Mouse (Mus musculus): Measurements from ENCODE around the gene Vat1. TPM values are rescaled to one million over a fixed set of nuclear protein-coding genes. Genes with fewer than 3 reads are reported as not detected.
A peak's percentile ranks its signal among the peaks of the same experiment; 100 is the strongest.
"Not testable (repeated sequence)": the region's sequence is repeated elsewhere in the genome, so short reads cannot be mapped to it uniquely, and the experiment has no call there.

Vat1 gene
- polyA plus RNA-seq, 1 experiment from 2014 or later: 77.1 TPM

DNA sequence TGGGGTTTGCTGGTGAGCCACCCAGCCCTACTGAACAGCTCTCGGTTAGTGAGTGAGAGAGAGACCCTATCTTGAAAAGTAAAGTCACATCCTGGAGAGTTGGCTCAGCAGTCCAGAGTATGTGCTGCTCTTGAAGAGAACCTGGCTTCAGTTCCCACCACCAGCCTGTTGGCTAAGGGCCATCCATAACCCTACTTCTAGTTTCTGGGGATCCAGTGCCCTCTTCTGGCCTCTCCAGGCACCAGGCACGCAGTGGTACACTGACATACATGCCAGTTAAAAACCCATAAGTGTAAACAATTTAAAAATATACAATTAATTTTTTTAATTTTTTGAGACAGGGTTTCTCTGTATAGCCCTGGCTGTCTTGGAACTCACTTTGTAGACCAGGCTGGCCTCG is 15.6 kb downstream of the Vat1 start:
- WGBS: 91% methylated on average over 3 of the region's 3 CpGs
- no peak for ATAC-seq (replicated peaks)

DNA sequence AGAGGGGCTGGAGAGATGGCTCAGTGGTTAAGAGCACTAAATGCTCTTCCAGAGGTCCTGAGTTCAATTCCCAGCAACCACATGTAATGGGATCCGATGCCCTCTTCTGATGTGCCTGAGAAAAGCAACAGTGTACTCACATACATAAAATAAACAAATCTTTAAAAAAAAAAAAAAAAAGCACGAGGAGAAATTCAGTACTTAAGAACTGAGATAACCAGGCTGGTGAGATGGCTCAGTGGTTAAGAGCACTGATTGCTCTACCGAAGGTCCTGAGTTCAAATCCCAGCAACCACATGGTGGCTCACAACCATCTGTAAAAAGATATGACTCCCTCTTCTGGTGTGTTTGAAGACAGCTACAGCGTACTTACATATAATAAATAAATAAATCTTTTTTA is 16.4 kb downstream of the Vat1 start:
- WGBS: 86% methylated on average over 4 of the region's 4 CpGs
- not testable (repeated sequence) for H3K27me3 ChIP-seq; H3K27ac ChIP-seq (replicated peaks); H3K4me1 ChIP-seq; H3K4me3 ChIP-seq; ATAC-seq (replicated peaks); H3K4me2 ChIP-seq (replicated peaks); H3K9me3 ChIP-seq; H3K9ac ChIP-seq (replicated peaks)
- H3K36me3 ChIP-seq: peaks cover 13% of the 10 kb centered on the region

More for the DNA sequence above, 15.6 kb downstream of the Vat1 start:
- no peak overlapping the region for H3K4me3 ChIP-seq
- H3K9me3 ChIP-seq: no peaks in the 10 kb centered on the region
- H3K27ac ChIP-seq (replicated peaks): no peak overlapping the region
- H3K4me1 ChIP-seq: peaks cover 6% of the 10 kb centered on the region; the same call in 1 of the 2 replicates
- no peak overlapping the region for H3K9ac ChIP-seq (replicated peaks)
- H3K36me3 ChIP-seq: peaks cover 6% of the 10 kb centered on the region
- no peaks in the 10 kb centered on the region for H3K27me3 ChIP-seq
- no peak overlapping the region for H3K4me2 ChIP-seq (replicated peaks)

DNA sequence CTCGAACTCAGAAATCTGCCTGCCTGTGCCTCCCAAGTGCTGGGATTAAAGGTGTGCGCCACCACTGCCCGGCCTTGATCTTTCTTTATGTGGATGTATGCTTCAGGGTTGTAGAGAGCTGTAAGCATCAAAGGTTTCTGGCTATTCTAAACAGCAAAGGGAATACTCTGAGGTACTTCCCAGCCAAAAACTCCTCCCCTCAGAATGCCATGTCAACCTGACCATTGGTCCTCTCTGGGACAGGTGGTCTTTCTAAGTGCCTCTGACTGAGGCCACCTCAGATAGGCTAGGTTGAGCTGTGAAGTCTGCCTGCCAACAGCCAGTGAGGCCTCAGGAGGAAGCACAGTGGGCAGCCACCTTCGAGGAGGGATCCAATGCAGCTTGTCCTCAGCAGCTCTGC is 17.1 kb downstream of the Vat1 start:
- WGBS: 85% methylated on average over 4 of the region's 4 CpGs
- Histone ChIP-seq H3K36me3 (peaks cover 20% of the 10 kb centered on the region), H3K4me1 (peaks cover 11% of the 10 kb centered on the region), H3K4me2 (replicated peaks) (no peak overlapping the region), H3K4me3 (no peak overlapping the region), H3K9ac (replicated peaks) (no peak overlapping the region), H3K27ac (replicated peaks) (no peak overlapping the region), H3K9me3 (no peaks in the 10 kb centered on the region), H3K27me3 (no peaks in the 10 kb centered on the region)
- no peak for ATAC-seq (replicated peaks)

DNA sequence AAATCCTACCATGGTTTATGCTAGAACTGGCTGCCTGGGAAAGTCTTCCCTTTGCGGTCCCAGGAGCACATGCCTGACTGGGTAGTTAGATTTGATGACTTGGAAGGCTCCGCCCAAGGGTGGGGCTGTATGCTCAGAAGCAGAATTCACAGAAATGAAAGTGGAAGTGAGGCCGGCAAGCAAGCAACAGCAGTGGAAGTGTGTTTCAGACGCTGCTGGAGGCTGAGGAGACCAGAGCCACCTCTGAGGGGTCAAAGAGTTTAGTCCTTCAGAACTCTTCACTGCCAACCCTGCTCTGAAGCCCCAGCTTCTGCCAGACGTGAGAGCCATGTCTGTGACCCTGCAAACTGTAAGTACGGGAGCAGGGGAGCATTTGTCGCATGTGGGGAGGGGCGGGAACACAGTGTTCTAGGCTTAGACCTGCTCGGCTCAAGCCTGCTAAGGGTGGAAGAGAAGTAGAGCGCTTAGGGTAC is 17.7 kb downstream of the Vat1 start, which contains the start of gene Ifi35:
Ifi35 (plus strand) TSS at position 134 of the 473 bp plus-strand sequence.
- no peak within 1 kb of the TSS for H3K4me2 ChIP-seq (replicated peaks)
- no peak within 1 kb of the TSS for H3K4me3 ChIP-seq
- 44% methylated on average over 10 of the region's 10 CpGs for WGBS
- peaks cover 25% of the 10 kb centered on the region for H3K36me3 ChIP-seq
- H3K9me3 ChIP-seq: no peaks in the 10 kb centered on the region
- ATAC-seq (replicated peaks): no peak
- H3K27ac ChIP-seq (replicated peaks): no peak within 1 kb of the TSS
- no peak within 1 kb of the TSS for H3K9ac ChIP-seq (replicated peaks)
- peaks cover 17% of the 10 kb centered on the region for H3K4me1 ChIP-seq
- H3K27me3 ChIP-seq: no peaks in the 10 kb centered on the region

DNA sequence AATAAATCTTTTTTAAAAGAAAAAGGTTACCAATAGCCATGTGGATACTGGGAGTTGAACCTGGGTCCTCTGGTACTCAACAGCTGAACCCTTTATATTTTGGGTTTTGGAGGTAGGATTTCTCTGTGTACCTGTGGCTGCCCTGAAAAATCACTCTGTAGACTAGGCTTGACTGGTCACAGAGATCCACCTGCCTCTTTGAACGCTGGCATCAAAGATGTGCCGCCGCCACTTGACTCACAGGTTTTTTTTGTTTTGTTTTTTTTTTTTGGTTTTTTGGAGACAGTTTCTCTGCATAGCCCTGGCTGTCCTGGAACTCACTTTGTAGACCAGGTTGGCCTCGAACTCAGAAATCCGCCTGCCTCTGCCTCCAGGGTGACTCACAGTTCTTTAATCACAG is 18.2 kb downstream of the Vat1 start:
- Histone ChIP-seq H3K4me3 (no peak overlapping the region), H3K27ac (replicated peaks) (no peak overlapping the region), H3K9me3 (no peaks in the 10 kb centered on the region), H3K4me1 (peaks cover 22% of the 10 kb centered on the region), H3K9ac (replicated peaks) (no peak overlapping the region), H3K4me2 (replicated peaks) (no peak overlapping the region), H3K36me3 (peaks cover 25% of the 10 kb centered on the region), H3K27me3 (no peaks in the 10 kb centered on the region)
- 89% methylated on average over 5 of the region's 5 CpGs for WGBS
- no peak for ATAC-seq (replicated peaks)

DNA sequence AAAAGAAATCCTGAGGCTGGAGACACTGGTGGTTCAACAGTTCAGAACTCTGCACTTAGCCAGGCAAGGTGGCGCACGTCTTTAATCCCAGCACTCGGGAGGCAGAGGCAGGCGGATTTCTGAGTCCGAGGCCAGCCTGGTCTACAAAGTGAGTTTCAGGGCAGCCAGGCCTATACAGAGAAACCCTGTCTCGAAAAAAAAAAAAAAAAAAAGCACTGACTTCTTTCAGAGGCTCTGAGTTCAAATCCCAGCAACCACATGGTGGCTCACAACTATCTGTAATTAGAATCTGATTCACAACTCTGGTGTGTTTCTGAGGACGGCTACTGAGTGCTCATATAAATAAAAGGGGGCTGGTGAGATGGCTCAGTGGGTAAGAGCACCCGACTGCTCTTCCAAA is 19.2 kb downstream of the Vat1 start:
- Histone ChIP-seq H3K4me1 (peaks cover 22% of the 10 kb centered on the region), H3K36me3 (peaks cover 25% of the 10 kb centered on the region)
- WGBS: 86% methylated on average over 8 of the region's 8 CpGs
- not testable (repeated sequence) for H3K27ac ChIP-seq (replicated peaks); H3K4me2 ChIP-seq (replicated peaks); ATAC-seq (replicated peaks); H3K4me3 ChIP-seq; H3K9me3 ChIP-seq; H3K9ac ChIP-seq (replicated peaks); H3K27me3 ChIP-seq

DNA sequence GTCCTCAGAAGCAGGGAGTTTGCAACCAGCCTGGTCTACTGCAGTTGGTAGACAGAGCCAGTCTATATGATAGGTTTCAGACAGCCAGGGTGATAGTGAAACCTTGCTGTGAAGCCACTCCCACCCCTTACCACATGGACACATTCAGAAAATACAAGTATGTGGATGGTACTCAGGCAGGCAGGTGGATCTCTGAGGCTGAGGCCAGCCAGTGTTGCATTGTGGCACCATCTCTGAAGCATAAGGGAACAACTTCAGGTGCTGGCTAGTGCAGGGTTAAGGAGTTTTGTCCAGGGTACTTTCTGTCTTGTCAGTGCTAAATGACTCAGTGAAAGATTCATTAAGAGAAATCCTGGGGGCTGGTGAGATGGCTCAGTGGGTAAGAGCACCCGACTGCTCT is 19.7 kb downstream of the Vat1 start:
- no peak overlapping the region for H3K4me3 ChIP-seq

DNA sequence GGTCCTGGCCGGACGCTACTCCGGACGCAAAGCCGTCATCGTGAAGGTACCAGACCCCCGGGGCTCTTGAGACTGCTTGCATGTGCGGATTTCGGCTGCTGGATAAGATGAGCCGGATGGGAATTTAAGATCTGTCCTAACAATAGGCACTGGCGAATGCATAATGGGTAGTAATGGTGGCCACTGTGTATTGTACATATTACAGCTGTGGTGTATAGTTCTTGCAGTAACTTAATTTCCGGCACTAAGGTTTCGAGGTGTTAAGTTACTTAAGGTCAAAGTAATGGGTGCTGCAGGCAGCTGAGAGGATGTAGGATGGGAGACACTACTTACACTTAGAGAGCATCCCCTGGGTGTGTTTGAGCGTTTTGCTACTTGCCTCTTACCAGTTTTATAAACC is 23.3 kb downstream of the Vat1 start:
- Histone ChIP-seq H3K9ac (replicated peaks) (peak overlapping the region; percentile 86), H3K4me1 (peaks cover 22% of the 10 kb centered on the region), H3K4me3 (peak overlapping the region; percentile 68), H3K36me3 (peaks cover 25% of the 10 kb centered on the region), H3K9me3 (no peaks in the 10 kb centered on the region), H3K27me3 (no peaks in the 10 kb centered on the region), H3K4me2 (replicated peaks) (peak overlapping the region; percentile 65), H3K27ac (replicated peaks) (peak overlapping the region; percentile 88)
- no peak for ATAC-seq (replicated peaks)
- WGBS: 2% methylated on average over 14 of the region's 14 CpGs

More for the DNA sequence above, 19.7 kb downstream of the Vat1 start:
- WGBS: 80% methylated on average over 1 of the region's 1 CpGs
- ATAC-seq (replicated peaks): no peak
- H3K27ac ChIP-seq (replicated peaks): no peak overlapping the region
- peaks cover 22% of the 10 kb centered on the region for H3K4me1 ChIP-seq
- peaks cover 25% of the 10 kb centered on the region for H3K36me3 ChIP-seq
- no peak overlapping the region for H3K4me2 ChIP-seq (replicated peaks)
- H3K9me3 ChIP-seq: no peaks in the 10 kb centered on the region
- no peaks in the 10 kb centered on the region for H3K27me3 ChIP-seq
- H3K9ac ChIP-seq (replicated peaks): no peak overlapping the region

DNA sequence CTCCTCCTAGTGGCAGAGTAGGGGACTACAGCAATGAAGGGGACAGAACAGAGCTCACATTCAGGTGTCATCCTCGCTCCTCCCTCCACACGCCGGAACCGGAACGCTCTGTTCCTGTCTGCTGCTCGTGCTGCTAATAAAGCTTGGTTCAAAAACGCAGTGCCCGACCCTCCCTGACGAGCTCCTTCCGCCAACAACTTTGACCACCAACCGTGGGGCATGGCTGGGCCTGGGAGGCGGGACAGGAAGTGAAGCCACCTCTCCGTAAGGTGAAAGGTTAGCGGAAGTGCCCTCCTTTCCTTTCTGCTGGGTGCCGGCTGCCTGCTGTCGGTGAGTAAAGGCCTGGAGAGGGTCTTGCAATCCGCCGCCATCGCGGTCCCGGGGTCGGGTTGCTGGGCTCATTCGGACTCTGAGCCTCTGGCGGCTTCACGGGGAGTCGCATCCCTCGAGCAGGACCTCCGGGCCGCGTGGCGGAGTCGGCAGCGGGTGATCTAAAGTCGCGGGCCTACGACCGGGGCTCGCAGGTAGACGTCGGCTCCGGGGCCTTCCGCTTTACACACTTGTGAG is 23.8 kb downstream of the Vat1 start, which contains the start of gene Rpl27:
Rpl27 (plus strand) TSS at position 172 of the 567 bp plus-strand sequence.
- H3K36me3 ChIP-seq: peaks cover 25% of the 10 kb centered on the region
- no peaks in the 10 kb centered on the region for H3K27me3 ChIP-seq
- H3K4me3 ChIP-seq: peak within 1 kb of the TSS; percentile 68
- WGBS: under 1% methylated on average over 42 of the region's 42 CpGs
- no peaks in the 10 kb centered on the region for H3K9me3 ChIP-seq
- H3K9ac ChIP-seq (replicated peaks): peak within 1 kb of the TSS; percentile 86
- peak within 1 kb of the TSS; percentile 88 for H3K27ac ChIP-seq (replicated peaks)
- H3K4me2 ChIP-seq (replicated peaks): peak within 1 kb of the TSS; percentile 65
- peak; percentile 98 for ATAC-seq (replicated peaks)
- H3K4me1 ChIP-seq: peaks cover 22% of the 10 kb centered on the region

DNA sequence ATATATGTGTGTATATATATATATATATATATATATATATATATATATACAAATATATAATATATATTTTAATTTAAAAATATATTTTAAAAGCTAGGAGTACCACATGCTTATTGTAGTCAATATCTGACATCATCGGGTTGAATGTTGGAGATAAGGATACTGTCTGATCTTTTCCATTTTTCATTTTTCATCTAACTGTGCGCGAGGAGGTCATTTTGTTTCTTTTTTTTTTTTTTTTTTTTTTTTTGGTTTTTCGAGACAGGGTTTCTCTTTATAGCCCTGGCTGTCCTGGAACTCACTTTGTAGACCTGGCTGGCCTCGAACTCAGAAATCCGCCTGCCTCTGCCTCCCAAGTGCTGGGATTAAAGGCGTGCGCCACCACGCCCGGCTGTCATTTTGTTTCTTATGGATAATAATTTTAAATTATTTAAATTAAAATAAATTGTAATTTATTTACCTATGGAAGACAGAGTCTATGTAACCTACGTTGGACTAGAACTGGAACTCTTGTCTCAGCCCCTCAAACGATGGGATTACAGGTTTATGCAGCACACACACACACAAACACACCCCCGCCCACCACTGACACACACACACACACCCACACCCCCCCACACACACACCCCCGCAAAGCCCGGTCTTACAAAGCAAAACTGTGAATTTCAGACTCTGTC is 24.4 kb downstream of the Vat1 start:
- WGBS: 39% methylated on average over 14 of the region's 15 CpGs
- peaks cover 25% of the 10 kb centered on the region for H3K36me3 ChIP-seq
- ATAC-seq (replicated peaks): not testable (repeated sequence)

DNA sequence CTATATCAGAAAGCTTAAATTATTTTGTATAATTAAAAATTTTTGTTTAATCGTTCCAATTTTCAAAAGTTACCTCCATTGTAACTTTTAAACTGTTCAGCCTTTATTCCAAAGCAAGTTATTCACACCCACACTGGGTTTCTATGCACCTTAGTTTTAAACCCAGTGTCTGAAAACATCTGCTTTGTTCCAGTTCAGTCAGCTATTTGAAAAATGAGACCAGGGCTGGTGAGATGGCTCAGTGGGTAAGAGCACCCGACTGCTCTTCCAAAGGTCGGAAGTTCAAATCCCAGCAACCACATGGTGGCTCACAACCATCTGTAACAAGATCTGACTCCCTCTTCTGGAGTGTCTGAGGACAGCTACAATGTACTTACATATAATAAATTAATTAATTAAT is 28.0 kb downstream of the Vat1 start:
- WGBS: 62% methylated on average over 3 of the region's 3 CpGs
- H3K9ac ChIP-seq (replicated peaks); ATAC-seq (replicated peaks); H3K4me1 ChIP-seq; H3K4me3 ChIP-seq; H3K4me2 ChIP-seq (replicated peaks); H3K9me3 ChIP-seq; H3K27ac ChIP-seq (replicated peaks); H3K27me3 ChIP-seq: not testable (repeated sequence)
- peaks cover 27% of the 10 kb centered on the region for H3K36me3 ChIP-seq

More for the DNA sequence above, 24.4 kb downstream of the Vat1 start:
- not testable (repeated sequence) for H3K9me3 ChIP-seq; H3K9ac ChIP-seq (replicated peaks); H3K27me3 ChIP-seq
- peak overlapping the region; percentile 68 for H3K4me3 ChIP-seq
- H3K4me1 ChIP-seq: peaks cover 22% of the 10 kb centered on the region
- H3K27ac ChIP-seq (replicated peaks): peak overlapping the region; percentile 57
- H3K4me2 ChIP-seq (replicated peaks): peak overlapping the region; percentile 40

DNA sequence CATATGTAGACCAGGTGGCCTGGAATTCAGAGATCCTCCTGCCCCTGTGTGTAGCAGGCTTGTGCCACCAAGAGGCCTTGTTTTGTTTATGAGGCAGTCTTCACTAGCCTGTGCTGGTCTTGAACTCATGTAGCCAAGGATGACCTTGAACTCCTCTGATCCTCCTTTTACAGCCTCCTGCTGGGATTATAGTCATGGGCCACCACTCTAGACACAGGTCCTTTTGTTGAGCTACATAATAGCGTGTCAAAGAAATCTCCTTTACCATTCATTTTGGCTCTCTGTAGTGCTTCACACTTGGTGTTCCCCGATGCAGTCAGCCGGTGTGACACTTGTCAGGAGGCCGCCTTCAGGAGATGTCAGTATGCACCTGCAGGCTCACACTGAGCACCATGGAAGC is 29.1 kb downstream of the Vat1 start:
- ATAC-seq (replicated peaks): no peak
- no peaks in the 10 kb centered on the region for H3K4me1 ChIP-seq
- H3K9me3 ChIP-seq: no peaks in the 10 kb centered on the region
- no peaks in the 10 kb centered on the region for H3K27me3 ChIP-seq
- no peak overlapping the region for H3K4me2 ChIP-seq (replicated peaks)
- H3K27ac ChIP-seq (replicated peaks): no peak overlapping the region
- no peak overlapping the region for H3K9ac ChIP-seq (replicated peaks)
- WGBS: 46% methylated on average over 4 of the region's 4 CpGs
- peaks cover 32% of the 10 kb centered on the region for H3K36me3 ChIP-seq
- H3K4me3 ChIP-seq: no peak overlapping the region
